Mouse (Mus musculus): ENCODE results near the gene Kif14.
A peak's percentile ranks its signal among the peaks of the same experiment; 100 is the strongest.

The Kif14 gene

GRCm38 (mm10) chr1:136466143-136466811 lies at the start of gene Kif14:
Gene Kif14, plus strand, starts transcription at chr1:136466343.
- DNase-seq (ENCODE audit: low spot score in 2 of 2), result peak; percentile 92 to 94

GRCm38 (mm10) chr1:136418393-136418792 lies 47.8 kb upstream of the Kif14 start:
- peak; percentile 31 to 32 for DNase-seq (ENCODE audit: low spot score in 2 of 2)

GRCm38 (mm10) chr1:136427166-136427969 lies 38.8 kb upstream of the Kif14 start:
- DNase-seq (ENCODE audit: low spot score in 2 of 2), result no peak

- DNase-seq (ENCODE audit: low spot score in 2 of 2), result no peak
Measured at GRCm38 (mm10) chr1:136428981-136429380, 37.2 kb upstream of the Kif14 start.

- no peak for DNase-seq (ENCODE audit: low spot score in 2 of 2)
Measured at GRCm38 (mm10) chr1:136430126-136430818, 35.9 kb upstream of the Kif14 start.

- no peak for DNase-seq (ENCODE audit: low spot score in 2 of 2)
Measured at GRCm38 (mm10) chr1:136440741-136441140, 25.4 kb upstream of the Kif14 start.

- no peak for DNase-seq (ENCODE audit: low spot score in 2 of 2)
Measured at GRCm38 (mm10) chr1:136442809-136443208, 23.3 kb upstream of the Kif14 start.

GRCm38 (mm10) chr1:136444555-136445255 lies 21.4 kb upstream of the Kif14 start:
- DNase-seq (ENCODE audit: low spot score in 2 of 2), result no peak

GRCm38 (mm10) chr1:136446933-136447332 lies 19.2 kb upstream of the Kif14 start:
- no peak for DNase-seq (ENCODE audit: low spot score in 2 of 2)

GRCm38 (mm10) chr1:136447338-136447737 lies 18.8 kb upstream of the Kif14 start:
- DNase-seq (ENCODE audit: low spot score in 2 of 2), result no peak

GRCm38 (mm10) chr1:136449541-136449940 lies 16.6 kb upstream of the Kif14 start:
- no peak for DNase-seq (ENCODE audit: low spot score in 2 of 2)

GRCm38 (mm10) chr1:136450206-136450605 lies 15.9 kb upstream of the Kif14 start:
- no peak for DNase-seq (ENCODE audit: low spot score in 2 of 2)

- DNase-seq (ENCODE audit: low spot score in 2 of 2), result no peak
Measured at GRCm38 (mm10) chr1:136452421-136452820, 13.7 kb upstream of the Kif14 start.

GRCm38 (mm10) chr1:136455756-136456585 lies 10.2 kb upstream of the Kif14 start:
- DNase-seq (ENCODE audit: low spot score in 2 of 2), result no peak

- DNase-seq (ENCODE audit: low spot score in 2 of 2), result no peak
Measured at GRCm38 (mm10) chr1:136456741-136457140, 9.4 kb upstream of the Kif14 start.

- DNase-seq (ENCODE audit: low spot score in 2 of 2), result no peak
Measured at GRCm38 (mm10) chr1:136457403-136457802, 8.7 kb upstream of the Kif14 start.

GRCm38 (mm10) chr1:136458691-136459245 lies 7.4 kb upstream of the Kif14 start:
- DNase-seq (ENCODE audit: low spot score in 2 of 2), result no peak

GRCm38 (mm10) chr1:136462443-136462842 lies 3.7 kb upstream of the Kif14 start:
- peak; percentile 21 to 37 for DNase-seq (ENCODE audit: low spot score in 2 of 2)

- no peak for DNase-seq (ENCODE audit: low spot score in 2 of 2)
Measured at GRCm38 (mm10) chr1:136465168-136465567, 975 bp upstream of the Kif14 start.

GRCm38 (mm10) chr1:136469408-136469807 lies 3.3 kb downstream of the Kif14 start:
- DNase-seq (ENCODE audit: low spot score in 2 of 2), result no peak

GRCm38 (mm10) chr1:136470471-136470870 lies 4.3 kb downstream of the Kif14 start:
- no peak for DNase-seq (ENCODE audit: low spot score in 2 of 2)
